Mouse (Mus musculus): ENCODE data around the gene Adcy5. TPM values are rescaled to one million over a fixed set of nuclear protein-coding genes. Genes with fewer than 3 reads are reported as not detected.

Gene Adcy5
- total RNA-seq (2014; rRNA removed) (0.46 and 0.81 TPM in 2 replicates), polyA plus RNA-seq (2012; rRNA removed) (1.3 and 1.6 TPM in 2 replicates)

DNA sequence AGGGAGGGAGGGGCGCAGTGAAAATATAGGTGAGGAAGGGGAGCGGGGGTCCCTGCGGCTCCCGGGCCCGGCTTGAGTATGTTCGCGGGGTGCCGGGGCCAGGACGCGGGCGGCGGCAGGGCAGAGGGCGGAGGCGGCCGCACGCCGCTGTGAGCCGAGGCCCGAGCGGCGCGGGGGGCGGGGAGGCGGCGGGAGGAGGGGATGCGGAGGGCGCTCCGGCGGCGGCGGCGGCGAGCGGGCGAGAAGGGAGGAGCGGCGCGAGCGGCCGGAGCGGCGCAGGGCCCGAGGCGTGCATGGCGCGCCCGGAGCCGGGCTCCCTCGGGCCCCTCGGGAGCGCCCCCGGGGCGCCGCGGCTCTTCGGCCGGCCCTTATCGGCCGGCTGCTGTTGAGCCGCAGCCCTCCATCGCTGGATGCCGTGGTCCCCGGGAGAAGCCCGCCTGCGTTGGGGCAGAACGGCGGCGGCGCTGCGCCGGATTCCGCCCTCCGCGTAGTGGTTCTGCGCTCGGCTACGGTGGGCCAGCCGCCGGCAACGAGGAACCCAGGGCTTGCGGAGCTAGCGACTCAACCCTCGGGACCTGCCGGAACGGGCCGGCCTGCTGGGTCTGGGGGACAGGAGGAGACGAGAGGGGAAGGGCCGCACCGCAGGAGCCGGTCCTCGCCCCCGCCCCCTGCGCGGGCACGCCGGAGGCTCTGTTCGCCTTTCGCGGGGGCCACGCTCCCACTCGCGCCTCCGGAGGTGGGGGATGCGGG is at the start of gene Adcy5:
TSS of gene Adcy5 (plus strand) at position 237 of the 750 bp plus-strand sequence.
- Histone ChIP-seq H3K27ac (replicated peaks; ENCODE audit: insufficient read depth, low read depth, low read length) (no peak within 1 kb of the TSS), H3K27me3 (ENCODE audit: control insufficient read depth, insufficient read depth, low read length) (peaks cover 36% of the 10 kb centered on the region), H3K36me3 (ENCODE audit: control insufficient read depth, insufficient read depth, low read length) (no peaks in the 10 kb centered on the region), H3K79me2 (ENCODE audit: control insufficient read depth, insufficient read depth, low read length) (no peaks in the 10 kb centered on the region), H3K4me3 (ENCODE audit: insufficient read depth, low read depth, low read length) (peak within 1 kb of the TSS; percentile 58), H3K9ac (ENCODE audit: low read depth, low read length) (peak within 1 kb of the TSS; percentile 61), H3K4me1 (ENCODE audit: control insufficient read depth, insufficient read depth, low read length) (peaks cover 4% of the 10 kb centered on the region; the same call in 1 of the 2 replicates)
- no peak for DNase-seq (ENCODE audit: extremely low read depth, low read depth, low spot score)
- TF ChIP-seq CTCF (IDR thresholded peaks at IDR 0.05; ENCODE audit: low read depth, low read length) (no peak), POLR2A (IDR thresholded peaks at IDR 0.05; ENCODE audit: extremely low read depth, insufficient read depth, low read length) (no peak)
- WGBS: 2% methylated on average over 75 of the region's 104 CpGs

DNA sequence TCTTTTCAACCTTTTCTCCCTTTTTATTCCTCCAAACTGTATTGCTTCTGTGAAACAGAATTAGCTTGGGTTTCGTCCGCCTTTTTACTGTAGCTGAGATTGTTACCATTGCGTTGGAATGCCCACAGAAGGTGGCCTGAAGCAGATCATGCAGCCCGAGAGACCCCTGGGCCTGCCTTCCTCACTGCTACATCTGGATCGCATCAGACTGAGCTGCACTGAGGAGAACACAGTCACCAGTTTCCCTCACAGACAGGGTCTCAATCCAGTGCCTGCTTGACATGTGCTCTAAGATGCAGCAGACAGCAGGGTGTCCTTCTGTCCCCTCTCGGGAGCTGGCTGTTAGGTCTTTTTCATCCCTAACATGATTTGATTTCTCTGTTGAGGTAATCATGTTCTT is 46.7 kb upstream of the Adcy5 start:
- WGBS: 94% methylated on average over 6 of the region's 6 CpGs
- no peak overlapping the region for H3K9ac ChIP-seq (ENCODE audit: low read depth, low read length)
- H3K4me3 ChIP-seq (ENCODE audit: insufficient read depth, low read depth, low read length): no peak overlapping the region
- H3K27me3 ChIP-seq (ENCODE audit: control insufficient read depth, insufficient read depth, low read length): no peaks in the 10 kb centered on the region
- no peak for TF ChIP-seq CTCF (IDR thresholded peaks at IDR 0.05; ENCODE audit: low read depth, low read length)
- no peak for TF ChIP-seq POLR2A (IDR thresholded peaks at IDR 0.05; ENCODE audit: extremely low read depth, insufficient read depth, low read length)
- peaks cover 20% of the 10 kb centered on the region for H3K36me3 ChIP-seq (ENCODE audit: control insufficient read depth, insufficient read depth, low read length)
- DNase-seq (ENCODE audit: extremely low read depth, low read depth, low spot score): no peak
- H3K79me2 ChIP-seq (ENCODE audit: control insufficient read depth, insufficient read depth, low read length): no peaks in the 10 kb centered on the region
- no peak overlapping the region for H3K27ac ChIP-seq (replicated peaks; ENCODE audit: insufficient read depth, low read depth, low read length)
- no peaks in the 10 kb centered on the region for H3K4me1 ChIP-seq (ENCODE audit: control insufficient read depth, insufficient read depth, low read length)

- Histone ChIP-seq H3K9ac (ENCODE audit: low read depth, low read length) (no peak overlapping the region), H3K27ac (replicated peaks; ENCODE audit: insufficient read depth, low read depth, low read length) (no peak overlapping the region), H3K36me3 (ENCODE audit: control insufficient read depth, insufficient read depth, low read length) (peaks cover 18% of the 10 kb centered on the region), H3K27me3 (ENCODE audit: control insufficient read depth, insufficient read depth, low read length) (no peaks in the 10 kb centered on the region), H3K4me3 (ENCODE audit: insufficient read depth, low read depth, low read length) (no peak overlapping the region), H3K79me2 (ENCODE audit: control insufficient read depth, insufficient read depth, low read length) (no peaks in the 10 kb centered on the region), H3K4me1 (ENCODE audit: control insufficient read depth, insufficient read depth, low read length) (no peaks in the 10 kb centered on the region)
- TF ChIP-seq POLR2A (IDR thresholded peaks at IDR 0.05; ENCODE audit: extremely low read depth, insufficient read depth, low read length) (no peak), CTCF (IDR thresholded peaks at IDR 0.05; ENCODE audit: low read depth, low read length) (no peak)
- no peak for DNase-seq (ENCODE audit: extremely low read depth, low read depth, low spot score)
- WGBS: 67% methylated on average over 8 of the region's 8 CpGs
These were observed 45.5 kb upstream of the Adcy5 start for GRCm38 (mm10) chr16:35109156-35109555.

DNA sequence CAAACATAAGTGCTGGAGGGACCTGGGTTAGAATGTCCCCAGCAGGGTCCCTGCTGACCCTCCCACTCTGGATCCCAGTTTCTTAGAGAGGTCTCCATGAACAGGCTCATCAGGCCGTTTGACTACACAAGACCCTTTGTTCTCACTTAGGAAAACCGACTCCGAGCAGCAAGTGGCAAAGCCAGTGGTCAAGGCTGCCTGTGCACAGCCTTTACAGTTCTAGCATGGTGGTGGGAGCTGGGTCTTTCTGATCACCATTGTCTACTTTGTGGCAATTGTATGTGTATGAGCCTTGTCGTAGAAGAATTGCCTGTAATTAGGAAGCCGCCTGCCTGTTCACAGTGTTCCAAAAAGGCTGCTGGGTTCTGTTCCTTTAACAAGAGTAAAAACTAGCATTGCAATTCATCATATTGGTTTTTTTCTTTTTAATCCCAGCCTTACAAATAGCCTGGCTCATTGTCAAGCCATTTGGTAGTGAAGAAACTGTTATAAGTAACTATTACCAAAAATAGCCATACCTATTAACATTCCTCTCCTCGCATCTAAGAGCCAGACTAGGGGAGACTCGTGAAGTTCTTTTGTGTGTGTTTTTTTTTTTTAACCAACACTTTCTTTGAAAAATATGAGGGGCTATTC is 44.9 kb upstream of the Adcy5 start:
- no peaks in the 10 kb centered on the region for H3K4me1 ChIP-seq (ENCODE audit: control insufficient read depth, insufficient read depth, low read length)
- no peak overlapping the region for H3K4me3 ChIP-seq (ENCODE audit: insufficient read depth, low read depth, low read length)
- H3K9ac ChIP-seq (ENCODE audit: low read depth, low read length): no peak overlapping the region
- TF ChIP-seq CTCF (IDR thresholded peaks at IDR 0.05; ENCODE audit: low read depth, low read length) (no peak), POLR2A (IDR thresholded peaks at IDR 0.05; ENCODE audit: extremely low read depth, insufficient read depth, low read length) (no peak)
- no peaks in the 10 kb centered on the region for H3K79me2 ChIP-seq (ENCODE audit: control insufficient read depth, insufficient read depth, low read length)
- H3K36me3 ChIP-seq (ENCODE audit: control insufficient read depth, insufficient read depth, low read length): peaks cover 18% of the 10 kb centered on the region
- WGBS: 87% methylated on average over 7 of the region's 7 CpGs
- H3K27me3 ChIP-seq (ENCODE audit: control insufficient read depth, insufficient read depth, low read length): no peaks in the 10 kb centered on the region
- H3K27ac ChIP-seq (replicated peaks; ENCODE audit: insufficient read depth, low read depth, low read length): no peak overlapping the region
- no peak for DNase-seq (ENCODE audit: extremely low read depth, low read depth, low spot score)

DNA sequence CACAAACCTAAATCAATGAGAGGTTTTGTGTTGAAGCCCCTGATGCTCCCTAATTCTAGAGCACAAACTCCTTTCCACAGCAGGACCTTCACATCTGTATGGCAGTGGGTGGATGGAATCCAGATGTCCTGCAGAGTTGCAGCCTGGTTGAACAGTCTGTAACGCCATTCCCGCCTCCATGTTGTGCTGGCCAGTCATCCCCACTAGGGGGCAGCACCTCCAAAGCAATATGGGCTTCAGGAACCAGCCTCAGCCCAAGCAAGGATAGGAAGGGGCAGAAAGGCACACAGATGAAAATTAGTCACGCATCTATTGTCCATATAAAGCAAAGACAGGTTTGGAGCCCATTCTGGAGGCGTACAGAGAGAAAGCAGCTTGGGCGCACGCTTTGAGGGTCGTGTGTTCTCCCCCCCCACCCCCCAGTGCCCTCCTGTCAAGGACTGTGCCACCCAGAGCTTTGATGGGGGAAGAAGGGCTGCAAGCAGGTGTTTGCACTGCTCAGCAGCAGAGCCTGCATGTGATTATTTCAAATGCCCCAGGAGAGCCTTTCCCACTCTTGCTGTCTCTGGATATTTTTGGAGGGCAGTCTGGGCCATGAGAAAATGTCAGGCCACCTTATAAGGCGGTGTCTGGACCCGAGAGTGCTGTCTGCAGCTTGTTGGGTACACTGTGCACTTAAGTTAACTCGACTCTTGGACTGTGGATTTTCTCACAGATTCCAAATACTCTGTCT is 44.1 kb upstream of the Adcy5 start:
- Histone ChIP-seq H3K4me3 (ENCODE audit: insufficient read depth, low read depth, low read length) (no peak overlapping the region), H3K79me2 (ENCODE audit: control insufficient read depth, insufficient read depth, low read length) (no peaks in the 10 kb centered on the region), H3K27me3 (ENCODE audit: control insufficient read depth, insufficient read depth, low read length) (no peaks in the 10 kb centered on the region), H3K36me3 (ENCODE audit: control insufficient read depth, insufficient read depth, low read length) (peaks cover 16% of the 10 kb centered on the region), H3K27ac (replicated peaks; ENCODE audit: insufficient read depth, low read depth, low read length) (no peak overlapping the region), H3K9ac (ENCODE audit: low read depth, low read length) (no peak overlapping the region), H3K4me1 (ENCODE audit: control insufficient read depth, insufficient read depth, low read length) (no peaks in the 10 kb centered on the region)
- TF ChIP-seq POLR2A (IDR thresholded peaks at IDR 0.05; ENCODE audit: extremely low read depth, insufficient read depth, low read length): no peak
- peak; percentile 99 for TF ChIP-seq CTCF (IDR thresholded peaks at IDR 0.05; ENCODE audit: low read depth, low read length)
- DNase-seq (ENCODE audit: extremely low read depth, low read depth, low spot score): peak; percentile 45
- 42% methylated on average over 10 of the region's 10 CpGs for WGBS

All from liver, adult 2 months (tissue).